Mouse (Mus musculus): Measurements from ENCODE around the gene Erich6. TPM values are rescaled to one million over a fixed set of nuclear protein-coding genes. Genes with fewer than 3 reads are reported as not detected.

Gene Erich6
- polyA plus RNA-seq, 1 experiment, result not detected

Other genes starting within 250 kb of the Erich6 start
- gene Tsc22d2, start 222.5 kb downstream of the Erich6 start, polyA plus RNA-seq (2012; rRNA removed), result 4.2 and 8.6 TPM in 2 replicates
- 10.9 and 12.5 TPM in 2 replicates for gene Eif2a, start 111.4 kb downstream of the Erich6 start, polyA plus RNA-seq (2012; rRNA removed)
- gene Serp1, start 111.3 kb downstream of the Erich6 start, polyA plus RNA-seq (2012; rRNA removed), result 41.4 and 53.2 TPM in 2 replicates
- gene Selenot, start 60.6 kb downstream of the Erich6 start, polyA plus RNA-seq (2012; rRNA removed), result 49.8 and 55.4 TPM in 2 replicates
- gene Siah2, start 55.2 kb upstream of the Erich6 start, polyA plus RNA-seq (2012; rRNA removed), result 11.2 and 12.6 TPM in 2 replicates
- not detected in 2 replicates for gene Mindy4b-ps, start 185.1 kb upstream of the Erich6 start, polyA plus RNA-seq (2012; rRNA removed)
- not detected in 2 replicates for gene Clrn1, start 248.1 kb upstream of the Erich6 start, polyA plus RNA-seq (2012; rRNA removed)

Data from large intestine, adult 2 months (tissue).